Mouse (Mus musculus): ENCODE measurements around the gene Cacna1s. TPM values are rescaled to one million over a fixed set of nuclear protein-coding genes. Genes with fewer than 3 reads are reported as not detected.

The Cacna1s gene
- polyA plus RNA-seq, 1 experiment, result 0.23 TPM

DNA sequence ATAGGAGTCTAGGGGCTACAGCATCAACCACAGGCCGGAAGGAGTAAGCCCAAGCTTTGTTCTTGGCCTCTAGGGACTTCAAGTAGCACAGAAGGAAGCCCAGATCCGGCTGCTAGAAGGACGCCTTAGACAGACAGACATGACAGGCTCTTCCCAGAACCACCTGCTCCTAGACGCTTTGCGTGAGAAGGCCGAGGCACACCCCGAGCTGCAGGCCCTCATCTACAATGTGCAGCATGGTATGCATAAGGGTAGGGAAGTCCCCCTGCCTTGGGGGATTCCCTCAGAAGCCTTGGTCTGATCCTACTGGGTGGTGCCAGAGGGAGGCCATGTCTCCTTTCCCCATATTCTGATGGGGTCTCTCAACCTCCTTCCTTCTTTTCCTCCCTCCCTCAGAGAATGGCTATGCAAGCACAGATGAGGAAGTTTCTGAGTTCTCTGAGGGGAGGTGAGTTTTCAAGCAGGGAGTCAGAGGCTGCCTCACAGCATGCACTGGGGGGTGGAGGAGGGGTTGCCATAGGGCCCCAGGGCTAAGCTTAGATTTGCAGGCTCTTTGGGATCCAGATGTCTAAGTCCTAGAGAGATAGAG lies 108.9 kb downstream of the Cacna1s start:
- H3K27me3 ChIP-seq (ENCODE audit: control insufficient read depth, insufficient read depth, insufficient read length), result no peaks in the 10 kb centered on the region
- no peaks in the 10 kb centered on the region for H3K79me2 ChIP-seq (ENCODE audit: control insufficient read depth, insufficient read depth)
- H3K79me3 ChIP-seq (ENCODE audit: low read depth), result no peaks in the 10 kb centered on the region
- TF ChIP-seq FOSL1 (IDR thresholded peaks at IDR 0.05; ENCODE audit: insufficient read depth, low read length, poor library complexity, severe bottlenecking) (no peak), MYOG (IDR thresholded peaks at IDR 0.05; ENCODE audit: control insufficient read depth, extremely low read depth, insufficient read length) (no peak), CEBPB (IDR thresholded peaks at IDR 0.05; ENCODE audit: low read depth) (no peak), MYOD1 (IDR thresholded peaks at IDR 0.05; ENCODE audit: control insufficient read depth, insufficient read length, low read depth) (no peak), CTCF (IDR thresholded peaks at IDR 0.05; ENCODE audit: control insufficient read depth, insufficient read depth, insufficient read length) (no peak), USF1 (IDR thresholded peaks at IDR 0.05; ENCODE audit: low read depth) (no peak), MAX (IDR thresholded peaks at IDR 0.05) (no peak)
- no peak overlapping the region for H3ac ChIP-seq (ENCODE audit: control insufficient read depth, insufficient read length, low read depth)
- no peak overlapping the region for H3K4me3 ChIP-seq (ENCODE audit: insufficient read depth, poor library complexity, severe bottlenecking)
- H3K36me3 ChIP-seq (ENCODE audit: control insufficient read depth, insufficient read depth), result no peaks in the 10 kb centered on the region

DNA sequence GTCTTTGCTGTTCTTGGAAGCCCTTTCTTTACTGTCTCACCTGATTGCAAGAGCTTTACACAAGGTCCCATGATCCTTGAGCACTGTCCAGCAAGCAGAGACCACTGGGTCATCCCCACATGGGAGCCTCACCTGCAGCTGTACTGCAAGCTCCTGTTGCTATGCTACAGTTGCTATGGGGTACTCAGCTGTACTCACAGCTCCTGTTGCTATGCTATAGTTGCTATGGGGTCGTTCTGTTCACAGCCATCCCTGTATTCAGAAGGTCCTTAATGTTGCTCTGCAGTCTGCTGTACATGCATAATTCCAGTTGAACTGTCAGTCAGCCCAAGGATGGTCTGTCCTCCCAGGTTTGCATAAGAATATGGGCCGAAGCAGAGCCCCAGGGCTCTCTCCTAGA lies 112.9 kb downstream of the Cacna1s start:
- no peaks in the 10 kb centered on the region for H3K36me3 ChIP-seq (ENCODE audit: control insufficient read depth, insufficient read depth)
- H3ac ChIP-seq (ENCODE audit: control insufficient read depth, insufficient read length, low read depth), result no peak overlapping the region

DNA sequence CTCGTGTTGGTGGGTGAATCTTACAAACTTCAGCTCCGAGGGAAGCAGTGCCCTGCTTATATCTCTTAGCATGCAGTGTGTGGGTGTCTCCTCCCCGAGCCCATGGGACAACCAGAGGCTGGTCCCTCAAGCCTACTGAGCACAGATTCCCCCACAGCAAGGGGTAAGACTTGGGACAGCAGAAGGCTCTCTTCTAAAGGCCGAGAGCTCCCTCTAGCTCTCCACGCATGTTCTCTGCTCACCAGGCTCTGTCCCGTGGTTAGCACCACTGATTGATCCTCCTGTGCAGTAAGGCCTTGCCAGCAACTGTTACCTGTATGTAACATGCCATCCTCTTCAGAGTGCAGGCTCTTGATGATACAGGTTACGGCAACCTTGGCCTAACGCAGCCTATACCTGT lies 115.1 kb downstream of the Cacna1s start:
- Histone ChIP-seq H3K27me3 (ENCODE audit: control insufficient read depth, insufficient read depth, insufficient read length) (no peaks in the 10 kb centered on the region), H3K79me2 (ENCODE audit: control insufficient read depth, insufficient read depth) (no peaks in the 10 kb centered on the region), H3K79me3 (ENCODE audit: low read depth) (no peaks in the 10 kb centered on the region), H3K4me3 (ENCODE audit: insufficient read depth, poor library complexity, severe bottlenecking) (no peak overlapping the region), H3K36me3 (ENCODE audit: control insufficient read depth, insufficient read depth) (no peaks in the 10 kb centered on the region), H3ac (ENCODE audit: control insufficient read depth, insufficient read length, low read depth) (no peak overlapping the region)
- TF ChIP-seq CTCF (IDR thresholded peaks at IDR 0.05; ENCODE audit: control insufficient read depth, insufficient read depth, insufficient read length), result peak; percentile 28
- TF ChIP-seq USF1 (IDR thresholded peaks at IDR 0.05; ENCODE audit: low read depth), result no peak
- no peak for TF ChIP-seq MYOG (IDR thresholded peaks at IDR 0.05; ENCODE audit: control insufficient read depth, extremely low read depth, insufficient read length)

More for the DNA sequence above, 112.9 kb downstream of the Cacna1s start:
- H3K27me3 ChIP-seq (ENCODE audit: control insufficient read depth, insufficient read depth, insufficient read length), result no peaks in the 10 kb centered on the region
- H3K79me3 ChIP-seq (ENCODE audit: low read depth), result no peaks in the 10 kb centered on the region
- H3K4me3 ChIP-seq (ENCODE audit: insufficient read depth, poor library complexity, severe bottlenecking), result no peak overlapping the region
- H3K79me2 ChIP-seq (ENCODE audit: control insufficient read depth, insufficient read depth), result no peaks in the 10 kb centered on the region
- TF ChIP-seq MYOD1 (IDR thresholded peaks at IDR 0.05; ENCODE audit: control insufficient read depth, insufficient read length, low read depth) (no peak), USF1 (IDR thresholded peaks at IDR 0.05; ENCODE audit: low read depth) (no peak), MYOG (IDR thresholded peaks at IDR 0.05; ENCODE audit: control insufficient read depth, extremely low read depth, insufficient read length) (no peak), CEBPB (IDR thresholded peaks at IDR 0.05; ENCODE audit: low read depth) (no peak), FOSL1 (IDR thresholded peaks at IDR 0.05; ENCODE audit: insufficient read depth, low read length, poor library complexity, severe bottlenecking) (no peak), MAX (IDR thresholded peaks at IDR 0.05) (no peak), CTCF (IDR thresholded peaks at IDR 0.05; ENCODE audit: control insufficient read depth, insufficient read depth, insufficient read length) (no peak)

Other genes starting within 250 kb of the Cacna1s start
- 0.48 TPM for gene Lad1, start 234.2 kb upstream of the Cacna1s start, polyA plus RNA-seq (2012; fragmentation: generic; extraction: Trizol)
- 167 TPM for gene Tnnt2, start 216.4 kb upstream of the Cacna1s start, polyA plus RNA-seq (2012; fragmentation: generic; extraction: Trizol)
- 6.4 TPM for gene Pkp1, start 133.5 kb upstream of the Cacna1s start, polyA plus RNA-seq (2012; fragmentation: generic; extraction: Trizol)
- gene Igfn1, start 46.4 kb upstream of the Cacna1s start, polyA plus RNA-seq (2012; fragmentation: generic; extraction: Trizol), result 0.06 TPM
- gene Tmem9, start 44.6 kb upstream of the Cacna1s start, polyA plus RNA-seq (2012; fragmentation: generic; extraction: Trizol), result 60.3 TPM
- not detected for gene Ascl5, start 1.9 kb upstream of the Cacna1s start, polyA plus RNA-seq (2012; fragmentation: generic; extraction: Trizol)
- 0.66 TPM for gene Kif21b, start 78.6 kb downstream of the Cacna1s start, polyA plus RNA-seq (2012; fragmentation: generic; extraction: Trizol)
- gene Mroh3, start 160.1 kb downstream of the Cacna1s start, polyA plus RNA-seq (2012; fragmentation: generic; extraction: Trizol), result not detected
- 7.6 TPM for gene Inava, start 181.5 kb downstream of the Cacna1s start, polyA plus RNA-seq (2012; fragmentation: generic; extraction: Trizol)
- not detected for gene Gpr25, start 208.1 kb downstream of the Cacna1s start, polyA plus RNA-seq (2012; fragmentation: generic; extraction: Trizol)